Mouse (Mus musculus) myocyte (in vitro differentiated cells): ENCODE data around the gene Samm50. TPM values are rescaled to one million over a fixed set of nuclear protein-coding genes. Genes with fewer than 3 reads are reported as not detected.
A peak's percentile ranks its signal among the peaks of the same experiment; 100 is the strongest.

Experiments used
- H3K27me3 ChIP-seq: one replicate; pipeline ENCODE4 v1.6.1; 2011; ENCODE audit not compliant: control insufficient read depth, insufficient read depth, insufficient read length
- H3K36me3 ChIP-seq: one replicate; pipeline ENCODE4 v1.6.1; 2011; ENCODE audit not compliant: control insufficient read depth, insufficient read depth
- H3K4me2 ChIP-seq: one replicate; pipeline ENCODE4 v1.6.1; 2011; ENCODE audit warnings: low read depth, control low read depth
- H3K4me3 ChIP-seq: one replicate; pipeline ENCODE4 v1.5.1; 2011; ENCODE audit warnings: mild to moderate bottlenecking, control low read depth, moderate library complexity
- H3K79me2 ChIP-seq: one replicate; pipeline ENCODE4 v1.6.1; 2011; ENCODE audit not compliant: control insufficient read depth, insufficient read depth
- H3ac ChIP-seq: one replicate; pipeline ENCODE4 v1.6.1; 2011; ENCODE audit not compliant: control insufficient read depth, insufficient read length
- CEBPB ChIP-seq: IDR thresholded peaks from 2 replicates; pipeline ENCODE4 v1.6.1; 2011; ENCODE audit warnings: mild to moderate bottlenecking, moderate library complexity; ENCODE audit not compliant: poor library complexity, insufficient read depth, severe bottlenecking
- E2F4 ChIP-seq: IDR thresholded peaks from one replicate; pipeline ENCODE4 v1.6.1; 2011; ENCODE audit warnings: mild to moderate bottlenecking, control low read depth, moderate library complexity; ENCODE audit not compliant: insufficient read depth
- MAX ChIP-seq: IDR thresholded peaks from one replicate; pipeline ENCODE4 v1.6.1; 2011; ENCODE audit warnings: low read depth, mild to moderate bottlenecking, control low read depth
- MYOD1 ChIP-seq, 3 experiments: IDR thresholded peaks; one replicate each; pipeline ENCODE4 v1.6.1; 2011; ENCODE audit warnings: control low read depth in 2 of 3, low read depth in 2 of 3, mild to moderate bottlenecking in 2 of 3, moderate library complexity in 1 of 3; ENCODE audit not compliant: insufficient read length in 2 of 3, control insufficient read depth in 1 of 3
- MYOG ChIP-seq, 3 experiments: IDR thresholded peaks; one replicate each; pipeline ENCODE4 v1.6.1; 2011; ENCODE audit warnings: control low read depth in 2 of 3, low read depth in 2 of 3, mild to moderate bottlenecking in 2 of 3; ENCODE audit not compliant: insufficient read length in 2 of 3, control insufficient read depth in 1 of 3, insufficient read depth in 1 of 3
- POLR2A ChIP-seq: IDR thresholded peaks from one replicate; pipeline ENCODE4 v1.6.1; 2011; ENCODE audit warnings: low read depth, mild to moderate bottlenecking, control low read depth, moderate library complexity; ENCODE audit not compliant: insufficient read length
- POLR2AphosphoS2 ChIP-seq: IDR thresholded peaks from one replicate; pipeline ENCODE4 v1.6.1; 2011; ENCODE audit warnings: low read depth, control low read depth; ENCODE audit not compliant: insufficient read length
- REST ChIP-seq: IDR thresholded peaks from one replicate; pipeline ENCODE4 v1.6.1; 2011; ENCODE audit warnings: mild to moderate bottlenecking, control low read depth, moderate library complexity; ENCODE audit not compliant: insufficient read depth, insufficient read length
- SRF ChIP-seq: IDR thresholded peaks from one replicate; pipeline ENCODE4 v1.6.1; 2011; ENCODE audit warnings: low read depth; ENCODE audit not compliant: control insufficient read depth, insufficient read length
- TCF12 ChIP-seq: IDR thresholded peaks from one replicate; pipeline ENCODE4 v1.6.1; 2011; ENCODE audit warnings: mild to moderate bottlenecking, control low read depth; ENCODE audit not compliant: poor library complexity, insufficient read depth, severe bottlenecking
- TCF3 ChIP-seq: IDR thresholded peaks from one replicate; pipeline ENCODE4 v1.6.1; 2011; ENCODE audit warnings: low read depth, control low read depth; ENCODE audit not compliant: insufficient read length
- USF1 ChIP-seq: IDR thresholded peaks from one replicate; pipeline ENCODE4 v1.6.1; 2011; ENCODE audit warnings: low read depth, mild to moderate bottlenecking, control low read depth, moderate library complexity
- polyA plus RNA-seq: library from polyadenylated mRNA; unstranded; fragments of >200 nt; fragmentation: generic; extraction: Trizol; gene quantifications from one replicate; pipeline ENCODE4 v1.2.1, GENCODE M21; 2012; ENCODE audit warnings: missing spikeins

The Samm50 gene
- polyA plus RNA-seq, 1 experiment: 116 TPM

GRCm38 (mm10) chr15:84216026-84216425 is 24.0 kb downstream of the Samm50 start:
- no peak overlapping the region for H3ac ChIP-seq
- H3K27me3 ChIP-seq: no peaks in the 10 kb centered on the region
- H3K4me2 ChIP-seq: no peak overlapping the region
- no peak overlapping the region for H3K4me3 ChIP-seq
- H3K79me2 ChIP-seq: no peaks in the 10 kb centered on the region
- TF ChIP-seq POLR2AphosphoS2: no peak
- no peaks in the 10 kb centered on the region for H3K36me3 ChIP-seq

- no peak for TF ChIP-seq E2F4
- TF ChIP-seq POLR2A: peak; percentile 8
- no peaks in the 10 kb centered on the region for H3K36me3 ChIP-seq
- H3K79me2 ChIP-seq: no peaks in the 10 kb centered on the region
Measured at GRCm38 (mm10) chr15:84216461-84217084, 24.5 kb downstream of the Samm50 start.

GRCm38 (mm10) chr15:84217969-84218782 is 26.1 kb downstream of the Samm50 start:
- Histone ChIP-seq H3K36me3 (no peaks in the 10 kb centered on the region), H3K4me2 (no peak overlapping the region), H3K27me3 (no peaks in the 10 kb centered on the region), H3ac (no peak overlapping the region), H3K4me3 (no peak overlapping the region), H3K79me2 (no peaks in the 10 kb centered on the region)
- TF ChIP-seq MAX: no peak
- no peak for TF ChIP-seq TCF3
- TF ChIP-seq TCF12: no peak
- TF ChIP-seq USF1: no peak
- TF ChIP-seq SRF: no peak

More at GRCm38 (mm10) chr15:84216461-84217084, 24.5 kb downstream of the Samm50 start:
- Histone ChIP-seq H3K27me3 (no peaks in the 10 kb centered on the region), H3K4me2 (no peak overlapping the region), H3K4me3 (no peak overlapping the region), H3ac (no peak overlapping the region)

GRCm38 (mm10) chr15:84218783-84219271 is 26.8 kb downstream of the Samm50 start:
- no peak for TF ChIP-seq USF1
- TF ChIP-seq TCF3: no peak
- no peak for TF ChIP-seq REST
- no peak for TF ChIP-seq MYOG (IDR thresholded peaks at IDR 0.05; ENCODE audit: control insufficient read depth in 1 of 3, insufficient read depth in 1 of 3, insufficient read length in 2 of 3, low read depth in 2 of 3)
- TF ChIP-seq SRF: no peak
- TF ChIP-seq TCF12: no peak
- TF ChIP-seq CEBPB: no peak
- TF ChIP-seq E2F4: no peak
- TF ChIP-seq MAX: no peak
- TF ChIP-seq POLR2AphosphoS2: no peak
- TF ChIP-seq MYOD1 (IDR thresholded peaks at IDR 0.05; ENCODE audit: control insufficient read depth in 1 of 3, insufficient read length in 2 of 3, low read depth in 2 of 3): no peak
- Histone ChIP-seq H3K36me3 (no peaks in the 10 kb centered on the region), H3K4me2 (no peak overlapping the region), H3ac (no peak overlapping the region), H3K4me3 (no peak overlapping the region), H3K79me2 (no peaks in the 10 kb centered on the region), H3K27me3 (no peaks in the 10 kb centered on the region)

- H3K36me3 ChIP-seq: no peaks in the 10 kb centered on the region
- H3ac ChIP-seq: no peak overlapping the region
- H3K27me3 ChIP-seq: no peaks in the 10 kb centered on the region
- no peak overlapping the region for H3K4me2 ChIP-seq
- no peaks in the 10 kb centered on the region for H3K79me2 ChIP-seq
- no peak overlapping the region for H3K4me3 ChIP-seq
- TF ChIP-seq MYOD1 (IDR thresholded peaks at IDR 0.05; ENCODE audit: control insufficient read depth in 1 of 3, insufficient read length in 2 of 3, low read depth in 2 of 3) (no peak), SRF (no peak), USF1 (no peak), TCF3 (no peak), POLR2AphosphoS2 (no peak), REST (no peak), E2F4 (no peak), CEBPB (no peak), MAX (no peak), POLR2A (no peak), MYOG (IDR thresholded peaks at IDR 0.05; ENCODE audit: control insufficient read depth in 1 of 3, insufficient read depth in 1 of 3, insufficient read length in 2 of 3, low read depth in 2 of 3) (no peak), TCF12 (no peak)
Measured at GRCm38 (mm10) chr15:84221539-84221938, 29.5 kb downstream of the Samm50 start.
